Mouse (Mus musculus): Measurements from ENCODE around the gene Pim3.

GRCm38 (mm10) chr15:88895119-88895518, 33.1 kb downstream of the Pim3 start:
- TF ChIP-seq POLR2A (IDR thresholded peaks at IDR 0.05; ENCODE audit: control insufficient read depth in 1 of 2, insufficient read depth in 1 of 2, low read depth in 1 of 2, low read length in 2 of 2, poor library complexity in 1 of 2) (no peak), CTCF (IDR thresholded peaks at IDR 0.05 in 2 of 3, conservative IDR thresholded peaks at IDR 0.05 in 1 of 3; ENCODE audit: control insufficient read depth in 1 of 3, insufficient read depth in 1 of 3, low read depth in 2 of 3, low read length in 3 of 3, poor library complexity in 1 of 3, severe bottlenecking in 1 of 3) (peak in 1 of 3 experiments; percentile 2; a peak in 1 of 6 replicates), POLR2AphosphoS5 (IDR thresholded peaks at IDR 0.05; ENCODE audit: borderline replicate concordance, low read depth, low read length) (no peak), EP300 (IDR thresholded peaks at IDR 0.05; ENCODE audit: low read depth in 1 of 2, low read length in 2 of 2) (no peak), USF1 (IDR thresholded peaks at IDR 0.05; ENCODE audit: low read depth, low read length) (no peak), MAX (IDR thresholded peaks at IDR 0.05; ENCODE audit: low read length) (no peak), HCFC1 (IDR thresholded peaks at IDR 0.05; ENCODE audit: low read depth, low read length) (no peak), KAT2A (conservative IDR thresholded peaks at IDR 0.05; ENCODE audit: low read depth, low read length) (no peak), SIN3A (IDR thresholded peaks at IDR 0.05; ENCODE audit: low read length) (no peak), GATA1 (IDR thresholded peaks at IDR 0.05; ENCODE audit: low read depth, low read length) (no peak), POLR2AphosphoS2 (IDR thresholded peaks at IDR 0.05; ENCODE audit: low read length) (no peak), ELF1 (IDR thresholded peaks at IDR 0.05; ENCODE audit: low read depth, low read length) (no peak), ZMIZ1 (IDR thresholded peaks at IDR 0.05; ENCODE audit: low read depth, low read length) (no peak)

Measured in MEL (cell line).